Mouse (Mus musculus) urinary bladder, postnatal 25 days (tissue): ENCODE results near the gene Myo5a.

Experiments
- DNase-seq: peaks from one replicate; pipeline ENCODE4 v3.0.0; 2022; ENCODE audit warnings: low spot score

The Myo5a gene

DNA sequence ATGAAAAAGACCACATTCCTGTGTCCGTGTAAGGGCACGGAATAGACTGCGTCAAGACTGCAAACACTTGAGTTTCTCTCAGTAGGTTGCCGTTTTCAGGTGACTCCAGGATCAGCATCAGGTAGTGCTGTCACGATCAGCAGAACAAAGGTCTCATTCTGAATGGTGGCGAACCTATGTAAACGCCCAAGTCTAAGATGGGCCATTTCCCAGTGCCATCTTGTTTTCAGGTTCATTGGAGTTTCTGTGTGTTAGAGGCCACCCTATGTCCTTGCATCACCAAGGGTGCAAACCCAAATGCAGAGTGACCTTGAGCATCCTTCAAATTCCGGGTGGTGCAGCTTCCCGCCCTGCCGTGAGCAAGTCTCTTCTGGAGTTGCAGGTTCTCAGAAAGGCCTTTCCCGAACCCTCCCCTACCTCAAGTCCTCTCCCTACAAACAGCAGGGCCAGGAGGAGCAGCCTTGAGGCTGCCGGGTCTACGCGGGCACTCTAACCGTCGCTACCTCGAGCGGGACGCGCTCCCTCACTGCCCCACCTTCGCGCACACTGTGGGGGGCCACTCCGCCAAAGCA is at the start of gene Myo5a:
Myo5a (plus strand) TSS at position 559 of the 572 bp plus-strand sequence.
- DNase-seq = no peak

DNA sequence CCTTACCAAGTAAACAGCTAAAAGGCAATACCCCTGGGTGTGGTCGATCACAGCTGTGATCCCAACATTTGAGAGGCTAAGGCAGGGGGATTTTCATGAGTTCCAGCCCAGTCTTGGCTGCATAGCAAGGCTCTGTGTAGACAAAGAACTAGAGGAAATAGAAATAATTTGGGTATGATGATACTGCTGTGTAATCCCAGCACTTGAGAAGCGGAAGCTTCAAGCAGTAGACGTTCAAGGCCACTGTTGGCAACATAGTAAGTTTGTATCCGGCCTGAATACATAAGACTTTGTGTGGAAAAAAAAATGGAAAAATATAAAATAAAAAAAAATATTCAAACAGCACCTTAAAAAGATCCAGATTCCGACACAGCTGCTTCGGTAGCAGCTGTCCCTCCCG is 48.3 kb upstream of the Myo5a start:
- DNase-seq = no peak

DNA sequence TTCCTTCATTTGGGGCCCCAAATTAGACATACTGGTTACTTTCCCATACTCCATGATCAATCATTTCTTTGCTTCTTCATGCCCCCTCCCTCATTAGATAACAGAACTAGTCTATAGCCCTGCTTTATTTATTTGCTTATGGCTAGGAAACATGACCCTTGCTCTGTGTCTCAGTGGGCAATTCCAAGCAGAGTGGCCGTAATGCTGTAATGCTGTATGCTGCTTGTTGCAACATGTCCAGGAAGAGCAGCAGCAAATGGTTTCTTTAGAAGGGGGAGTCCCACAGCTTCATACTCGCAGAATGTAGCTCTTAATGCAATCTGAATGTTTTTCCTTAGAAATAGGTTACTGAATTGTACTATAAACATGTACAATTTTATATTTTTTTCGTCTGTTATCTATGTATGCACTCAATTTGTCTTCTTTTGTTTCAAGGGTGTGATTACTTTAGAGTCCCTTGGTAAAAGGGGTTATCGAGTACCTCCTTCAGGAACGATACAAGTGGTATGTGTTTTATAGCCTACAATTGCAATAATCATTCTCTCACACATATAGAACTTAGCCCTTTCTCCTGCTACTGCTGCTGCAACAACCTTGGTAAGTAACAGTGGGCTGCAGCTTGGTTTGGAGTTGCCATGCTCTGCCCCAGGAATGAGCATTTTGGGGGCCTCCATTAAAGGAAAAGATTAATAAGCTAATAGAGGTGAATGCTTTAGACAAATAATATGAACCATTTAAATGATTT is 47.5 kb upstream of the Myo5a start:
- no peak for DNase-seq

DNA sequence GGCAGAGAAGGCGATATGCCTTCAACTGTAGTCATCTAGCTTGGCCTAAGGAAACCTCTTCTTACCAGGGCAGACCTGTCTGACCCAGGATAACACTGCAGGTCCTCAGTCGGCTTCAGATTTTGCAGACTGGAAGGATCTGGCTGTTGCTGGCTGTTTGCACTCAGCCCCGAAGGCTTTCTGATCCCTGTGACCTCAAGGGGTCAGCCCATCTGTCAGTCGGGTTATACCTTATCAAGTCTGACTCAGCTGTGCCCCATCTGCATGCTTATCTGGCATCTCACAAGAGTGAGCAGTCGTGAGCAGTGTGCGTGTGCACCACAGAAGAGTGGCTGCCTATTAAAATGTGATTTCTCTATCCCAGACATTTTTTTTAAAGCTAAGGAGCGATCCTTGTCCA is 46.7 kb upstream of the Myo5a start:
- DNase-seq = no peak

DNA sequence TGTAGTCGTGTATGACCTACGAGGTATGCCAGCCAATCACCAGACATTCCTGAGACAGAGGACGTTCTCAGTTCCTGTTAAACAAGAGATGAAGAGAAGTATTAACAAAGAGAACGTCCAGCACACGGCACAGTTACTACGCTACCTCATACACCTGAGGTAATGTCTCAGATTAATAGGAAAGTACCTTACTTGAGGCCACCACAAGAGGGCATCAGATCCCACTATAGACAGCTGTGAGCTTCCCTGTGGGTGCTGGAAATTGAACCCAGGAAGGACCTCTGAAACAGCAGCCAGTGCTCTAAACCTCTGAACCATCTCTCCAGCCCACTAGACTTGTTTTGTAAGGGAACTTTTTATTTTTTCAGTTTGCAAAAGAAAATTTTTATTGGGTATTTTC is 45.1 kb upstream of the Myo5a start:
- no peak for DNase-seq

DNA sequence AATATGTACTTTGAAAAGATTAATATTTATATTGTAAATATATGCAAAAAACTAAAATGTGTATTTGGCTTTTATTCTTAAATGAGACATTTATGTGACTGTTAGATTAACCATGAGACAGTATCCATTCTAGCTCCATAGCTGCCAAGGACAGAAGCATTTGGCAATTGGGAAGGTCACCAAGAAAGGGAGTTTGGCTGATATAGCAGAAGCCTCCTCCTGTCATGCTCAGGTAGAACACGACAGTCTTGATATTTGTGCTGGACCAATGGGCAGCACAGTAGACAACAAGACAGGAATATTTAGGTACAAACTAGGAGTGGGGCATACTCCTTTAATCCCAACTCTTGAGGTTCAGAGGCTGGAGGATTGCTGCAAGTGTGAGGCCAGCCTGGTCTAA is 38.4 kb upstream of the Myo5a start:
- DNase-seq = no peak

DNA sequence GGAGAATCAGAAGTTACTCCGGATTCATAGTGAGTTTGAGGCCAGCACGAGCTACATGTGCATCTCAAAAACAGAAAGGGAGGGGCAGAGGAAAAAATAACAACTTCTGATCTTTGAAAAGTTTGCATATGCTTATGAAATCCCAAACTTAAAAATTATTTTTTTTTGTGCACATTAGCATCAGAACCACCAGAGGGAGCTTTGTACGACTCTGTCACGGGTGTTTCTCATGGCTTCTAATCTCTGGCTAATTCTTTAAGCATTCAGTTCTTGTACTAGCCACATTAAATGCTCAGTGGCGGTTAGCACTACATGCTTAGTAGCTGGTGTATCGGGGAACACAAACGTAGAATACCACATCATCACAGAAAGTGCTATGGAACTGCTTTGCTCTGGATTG is 37.7 kb upstream of the Myo5a start:
- no peak for DNase-seq

DNA sequence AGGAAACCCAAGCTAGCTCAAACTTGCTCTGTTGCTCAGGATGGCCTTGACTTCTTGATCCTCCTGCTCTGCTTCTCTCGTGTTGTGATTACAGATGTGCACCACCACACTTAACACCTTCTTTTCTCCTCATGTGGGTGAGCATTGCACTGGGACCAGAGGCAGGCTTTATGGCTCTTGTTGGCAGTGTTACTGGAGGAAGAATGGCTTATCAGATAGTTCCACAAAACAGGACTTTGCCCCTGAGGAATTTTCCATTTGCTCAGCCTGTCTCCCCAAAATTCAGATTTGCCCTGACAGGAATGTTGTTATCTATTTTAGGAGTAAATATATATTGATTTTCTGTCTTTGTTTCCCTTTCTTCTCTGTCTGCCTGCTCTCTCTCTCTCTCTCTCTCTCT is 36.1 kb upstream of the Myo5a start:
- DNase-seq = no peak

DNA sequence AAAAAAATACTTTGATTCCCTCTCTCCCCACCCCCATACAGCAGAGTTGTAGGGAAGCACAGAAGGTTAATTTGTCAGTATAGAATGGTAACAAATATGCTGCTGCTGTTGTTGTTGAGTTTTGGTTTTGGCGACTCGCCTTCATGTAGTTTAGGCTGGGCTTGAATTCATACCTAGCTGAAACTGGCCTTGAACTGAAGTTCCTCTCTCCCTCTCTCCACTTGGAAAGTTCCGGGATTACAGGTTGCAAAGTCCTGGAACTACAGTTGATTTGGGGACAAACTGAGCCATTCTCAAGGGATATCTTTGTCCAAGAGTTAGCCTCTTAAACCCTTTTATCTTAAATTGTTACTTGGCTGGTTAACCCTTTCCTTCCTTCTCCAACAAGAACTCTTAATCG is 34.9 kb upstream of the Myo5a start:
- DNase-seq = no peak

DNA sequence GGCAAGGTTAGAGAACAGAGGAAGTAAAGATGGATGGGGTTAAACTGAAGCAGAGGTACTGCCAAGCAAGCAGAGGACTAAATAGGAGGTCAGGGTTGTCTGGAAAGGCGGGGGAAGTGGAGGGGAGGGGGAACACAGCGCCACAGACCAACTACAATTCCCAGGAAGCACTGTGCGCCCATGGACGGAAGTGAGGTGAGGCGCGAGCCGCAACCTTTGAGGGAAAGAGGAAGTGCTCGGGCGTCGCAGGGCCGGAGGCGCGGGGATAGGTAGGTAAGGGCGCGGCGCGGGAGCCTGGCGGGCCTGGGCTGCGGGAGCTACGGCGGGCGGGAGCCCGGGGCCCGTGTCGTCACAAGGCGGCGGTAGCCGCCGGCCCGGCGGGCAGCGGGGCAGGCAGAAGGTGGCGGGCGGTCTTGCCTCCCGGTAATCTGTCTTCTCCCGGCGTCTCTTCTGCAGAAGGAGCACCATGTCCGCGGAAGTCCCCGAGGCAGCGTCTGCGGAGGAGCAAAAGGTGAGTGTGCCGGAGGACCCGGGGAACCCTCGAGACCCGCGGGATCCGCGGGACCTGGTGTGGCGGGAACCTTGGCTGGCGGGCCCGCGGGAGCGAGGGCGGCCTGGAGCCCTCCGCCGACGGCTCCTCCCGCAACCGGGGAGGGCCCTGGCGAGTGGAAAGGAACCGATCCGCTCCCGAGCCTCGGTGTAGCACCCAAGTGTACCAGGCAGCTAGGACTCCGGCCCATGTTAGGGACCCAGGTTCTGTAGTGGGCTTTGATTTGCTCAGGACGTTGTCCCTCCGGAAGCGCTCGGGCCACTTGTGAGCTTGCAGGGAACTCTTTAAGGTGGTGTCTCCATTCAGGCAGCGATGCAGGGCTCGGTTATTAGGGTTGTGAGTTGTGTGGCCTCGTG is 33.1 kb upstream of the Myo5a start, which contains the start of gene Arpp19:
Arpp19 (plus strand) TSS at position 164 of the 906 bp plus-strand sequence.
- DNase-seq = peak; percentile 65

DNA sequence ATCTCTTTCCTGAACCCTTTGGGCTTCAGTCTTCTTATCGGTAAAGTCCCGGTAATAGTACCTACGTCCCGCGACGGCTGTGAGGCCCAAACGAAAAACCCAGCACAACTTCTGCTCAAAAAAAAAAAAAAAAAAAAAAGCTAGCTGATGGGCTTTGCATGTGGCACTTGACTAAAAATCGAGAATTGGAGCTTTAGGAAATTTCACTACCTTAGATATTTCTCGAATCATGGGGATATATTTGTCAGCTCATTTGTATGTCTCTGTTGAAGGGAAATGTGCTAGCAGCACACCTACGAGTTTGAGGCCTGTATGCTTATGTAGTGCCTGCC is 32.5 kb upstream of the Myo5a start:
- no peak for DNase-seq

DNA sequence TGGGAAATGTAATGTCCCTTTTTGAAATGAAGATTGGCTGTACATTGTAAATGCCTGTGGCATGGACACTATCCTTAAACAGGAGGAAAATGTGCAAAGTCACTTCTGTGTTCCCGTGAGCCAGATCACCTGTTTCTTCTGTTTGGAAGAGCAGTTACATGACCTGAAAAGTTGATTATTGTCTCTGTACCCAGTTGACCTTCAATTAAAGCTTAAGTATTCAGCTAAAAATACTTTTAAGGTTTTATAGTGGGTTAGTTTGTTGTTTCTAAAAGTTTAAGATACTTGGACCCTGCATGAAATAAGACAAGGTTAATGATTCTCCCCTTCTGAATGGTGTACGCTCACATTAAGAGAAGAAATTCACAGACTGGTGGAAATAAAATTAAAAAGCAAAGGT is 30.2 kb upstream of the Myo5a start:
- no peak for DNase-seq

DNA sequence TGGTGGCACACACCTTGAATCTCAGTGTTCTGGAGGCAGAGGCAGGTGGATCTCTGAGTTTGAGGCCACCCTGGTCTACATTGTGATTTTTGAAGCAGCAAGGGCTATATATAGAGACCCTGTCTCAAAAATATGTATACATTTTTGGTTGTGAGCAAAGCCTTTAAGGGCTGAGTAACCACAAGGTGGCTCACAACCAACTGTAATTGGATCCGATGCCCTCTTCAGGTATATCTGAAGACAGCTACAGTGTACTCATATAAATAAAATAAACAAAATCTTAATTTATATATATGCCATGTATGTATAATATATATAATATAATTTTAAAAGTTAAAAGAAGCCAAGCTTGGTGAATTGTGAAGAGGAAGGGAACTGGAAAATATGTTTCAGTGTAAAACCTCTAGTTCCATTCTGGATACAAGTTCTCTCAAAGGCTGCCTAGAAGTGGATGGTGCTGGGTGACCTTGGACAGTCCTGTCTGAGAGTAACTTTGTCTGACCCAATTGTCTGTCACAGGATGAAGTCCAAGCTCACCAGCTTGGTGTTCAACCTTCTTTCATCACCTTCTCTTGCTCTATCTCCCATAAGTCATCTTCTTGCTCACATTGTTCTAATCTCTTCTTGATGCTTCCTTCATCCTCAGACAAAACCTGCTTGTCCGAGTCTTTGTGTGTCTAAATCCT is 28.8 kb upstream of the Myo5a start:
- DNase-seq = no peak

DNA sequence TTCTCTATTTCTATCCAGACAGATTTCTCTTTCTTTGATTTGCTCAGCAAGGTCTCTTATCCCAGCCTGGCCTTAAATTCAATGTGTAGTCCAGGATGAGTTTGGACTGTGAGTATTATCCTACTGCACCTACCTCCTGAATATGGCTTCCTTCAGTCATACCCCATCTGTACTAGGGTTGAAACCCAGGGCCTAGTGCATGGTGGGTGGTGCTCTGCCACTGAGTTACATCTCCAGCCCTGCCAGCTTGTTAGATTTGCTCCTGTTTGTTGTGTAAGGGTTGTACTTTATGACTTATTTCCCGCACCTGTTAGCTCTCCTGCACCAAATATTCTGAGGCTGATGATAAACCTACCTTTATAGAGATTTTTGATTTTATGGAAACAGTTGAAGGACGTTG is 27.6 kb upstream of the Myo5a start:
- no peak for DNase-seq

DNA sequence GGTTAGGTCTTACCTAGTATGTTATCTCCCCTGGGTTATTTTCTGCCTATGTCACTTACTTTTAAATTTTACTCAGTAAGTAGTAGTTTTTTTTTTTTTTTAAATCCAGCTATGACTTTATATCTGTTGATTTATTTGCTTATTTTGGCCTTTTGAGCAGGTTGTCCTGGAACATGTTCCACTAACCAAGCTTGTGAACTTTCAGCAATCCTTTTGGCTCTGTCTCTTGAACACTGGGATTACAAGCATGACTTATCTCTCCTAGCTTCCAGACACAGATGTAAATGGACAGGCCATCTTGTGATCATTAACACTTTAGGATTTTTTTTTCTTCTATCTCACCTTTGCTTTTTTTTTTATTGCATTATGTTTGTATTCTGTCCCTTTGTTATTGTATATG is 23.7 kb upstream of the Myo5a start:
- DNase-seq = no peak

DNA sequence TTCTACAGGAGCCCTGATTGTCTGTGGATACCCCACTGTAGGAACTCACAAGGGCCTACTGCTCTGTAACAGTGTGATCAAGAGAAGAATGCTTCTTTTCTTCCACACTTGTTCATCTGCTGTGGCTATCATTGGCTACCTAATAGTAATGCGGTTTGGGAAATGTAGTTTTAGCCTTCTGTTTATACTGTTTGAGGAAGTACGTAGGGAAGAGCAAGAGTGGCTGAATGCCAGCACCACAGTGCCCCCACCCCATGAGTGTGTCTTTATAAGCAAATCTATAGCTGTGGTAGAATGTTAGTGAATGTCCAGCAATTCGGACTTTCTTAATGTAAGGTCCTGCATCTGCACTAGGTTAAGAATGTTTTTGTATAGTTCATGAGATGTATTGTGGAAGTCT is 21.7 kb upstream of the Myo5a start:
- DNase-seq = no peak

DNA sequence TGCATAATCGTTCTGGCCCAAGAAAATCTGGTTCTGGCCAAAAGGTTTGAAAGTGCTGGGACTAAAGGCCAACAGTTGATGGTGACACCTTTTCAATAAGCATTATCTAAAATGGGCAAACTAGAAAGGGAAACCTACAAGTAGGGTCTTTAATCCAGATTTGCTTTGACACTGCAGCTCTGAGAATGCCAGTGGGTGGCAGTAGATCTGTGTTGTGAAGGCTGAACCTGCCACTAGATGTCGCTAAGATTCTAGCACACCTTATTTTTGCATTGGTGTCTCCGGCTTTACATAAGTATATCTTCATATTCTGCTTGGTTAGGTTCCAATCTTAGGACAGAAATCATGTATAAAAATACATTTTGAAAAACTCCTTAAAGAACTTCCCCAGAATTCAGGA is 20.8 kb upstream of the Myo5a start:
- peak; percentile 42 for DNase-seq

DNA sequence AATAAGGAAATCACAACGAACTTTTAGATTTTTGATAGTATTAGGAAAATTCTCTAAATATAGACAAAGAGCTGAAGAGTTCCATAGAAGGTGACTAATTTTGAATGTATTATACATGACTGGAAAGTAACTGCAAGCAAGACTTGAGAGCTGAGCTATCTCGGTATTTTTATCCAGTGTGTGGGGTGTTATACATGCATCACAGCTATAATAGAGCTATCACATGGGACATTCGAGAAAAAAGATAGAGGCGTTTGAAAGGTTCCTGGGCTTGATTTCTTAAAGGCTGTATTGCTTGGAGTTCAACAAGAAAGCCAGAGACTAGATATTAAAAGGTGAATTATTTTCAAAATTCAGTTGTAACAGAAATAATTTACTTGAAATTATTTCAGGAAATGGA is 19.0 kb upstream of the Myo5a start:
- DNase-seq = no peak

DNA sequence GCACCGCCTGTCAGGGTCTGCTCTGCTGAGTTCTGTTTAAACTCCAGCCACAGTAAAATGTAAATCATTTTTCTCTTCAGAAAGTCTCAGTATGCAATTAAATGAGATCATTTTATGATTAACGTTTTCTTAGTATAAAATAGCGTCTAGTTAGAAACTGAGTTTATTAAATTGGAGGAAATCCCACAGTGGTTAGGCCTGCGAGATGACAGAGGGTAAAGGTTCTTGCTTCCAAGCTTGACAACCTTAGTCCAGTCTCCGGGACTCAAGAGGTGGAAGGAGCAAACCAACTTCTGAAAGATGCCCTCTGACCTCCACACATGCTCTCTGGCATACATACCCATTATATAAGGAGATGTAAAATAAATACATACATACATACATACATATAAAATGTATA is 15.8 kb upstream of the Myo5a start:
- no peak for DNase-seq

DNA sequence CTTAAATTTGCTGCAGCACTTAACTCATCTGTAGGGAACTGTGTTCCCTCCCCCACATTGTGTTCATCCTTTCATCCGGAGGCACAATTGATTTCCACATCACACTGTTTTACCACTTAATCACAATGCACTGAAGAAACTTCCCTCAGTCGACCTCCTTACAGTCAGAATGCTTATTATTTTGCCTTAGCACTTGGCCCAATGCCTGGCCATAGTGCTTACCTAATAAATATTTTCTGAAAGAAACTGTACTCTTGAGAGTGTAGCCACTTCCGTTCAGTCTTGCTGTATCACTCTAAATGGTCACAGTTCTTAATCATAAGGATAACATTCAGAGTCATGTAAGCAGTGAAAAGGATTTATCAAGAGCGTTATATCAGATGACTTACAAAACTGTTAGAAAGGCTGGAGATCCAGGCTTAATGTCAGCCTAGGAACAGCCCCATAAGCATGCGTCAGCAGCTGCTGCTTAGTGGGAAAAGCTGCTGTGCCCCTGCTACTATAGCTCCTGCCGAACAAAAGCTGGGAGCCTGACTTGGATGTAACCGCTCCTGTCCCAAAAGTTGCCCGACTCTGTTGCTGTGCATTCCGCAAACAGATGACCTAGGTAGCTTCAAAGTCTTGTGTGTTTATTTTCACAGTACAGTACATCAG is 6.0 kb upstream of the Myo5a start:
- no peak for DNase-seq

DNA sequence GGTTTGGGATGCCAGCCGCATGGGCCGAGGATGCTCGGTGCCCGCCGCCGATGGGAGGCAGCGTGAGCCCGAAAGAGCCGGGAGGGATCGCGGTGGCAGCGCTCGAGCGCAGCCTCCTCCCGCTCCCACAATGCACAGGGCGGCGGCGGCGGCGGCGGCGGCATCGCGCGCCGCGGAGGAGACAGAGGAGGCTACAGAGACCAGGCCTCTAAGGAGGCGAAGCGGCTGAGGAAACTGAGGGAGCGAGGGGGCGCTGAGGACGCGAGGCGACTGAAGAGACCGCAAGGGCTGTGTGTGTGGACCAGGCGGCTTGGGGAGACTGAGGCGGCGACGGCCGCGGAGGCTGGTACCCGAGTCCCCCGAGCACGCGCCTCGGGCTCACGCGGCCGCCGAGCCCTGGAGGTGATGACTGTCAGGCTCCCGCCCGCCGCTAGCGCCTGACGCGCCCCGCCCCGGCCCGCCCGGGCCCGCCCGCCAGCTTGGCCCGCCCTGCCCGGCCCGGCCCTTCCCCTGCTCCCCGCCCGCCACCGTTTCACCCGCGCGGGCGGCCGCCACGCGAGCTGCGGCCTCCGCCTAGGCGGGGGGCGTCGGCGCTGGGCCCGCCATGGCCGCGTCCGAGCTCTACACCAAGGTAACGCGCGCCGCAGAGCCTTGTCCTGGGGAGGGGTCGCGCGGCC is 352 bp downstream of the Myo5a start:
- peak; percentile 71 for DNase-seq
